Mouse (Mus musculus): ENCODE data around the gene Serpinb6a.

Serpinb6a gene

DNA sequence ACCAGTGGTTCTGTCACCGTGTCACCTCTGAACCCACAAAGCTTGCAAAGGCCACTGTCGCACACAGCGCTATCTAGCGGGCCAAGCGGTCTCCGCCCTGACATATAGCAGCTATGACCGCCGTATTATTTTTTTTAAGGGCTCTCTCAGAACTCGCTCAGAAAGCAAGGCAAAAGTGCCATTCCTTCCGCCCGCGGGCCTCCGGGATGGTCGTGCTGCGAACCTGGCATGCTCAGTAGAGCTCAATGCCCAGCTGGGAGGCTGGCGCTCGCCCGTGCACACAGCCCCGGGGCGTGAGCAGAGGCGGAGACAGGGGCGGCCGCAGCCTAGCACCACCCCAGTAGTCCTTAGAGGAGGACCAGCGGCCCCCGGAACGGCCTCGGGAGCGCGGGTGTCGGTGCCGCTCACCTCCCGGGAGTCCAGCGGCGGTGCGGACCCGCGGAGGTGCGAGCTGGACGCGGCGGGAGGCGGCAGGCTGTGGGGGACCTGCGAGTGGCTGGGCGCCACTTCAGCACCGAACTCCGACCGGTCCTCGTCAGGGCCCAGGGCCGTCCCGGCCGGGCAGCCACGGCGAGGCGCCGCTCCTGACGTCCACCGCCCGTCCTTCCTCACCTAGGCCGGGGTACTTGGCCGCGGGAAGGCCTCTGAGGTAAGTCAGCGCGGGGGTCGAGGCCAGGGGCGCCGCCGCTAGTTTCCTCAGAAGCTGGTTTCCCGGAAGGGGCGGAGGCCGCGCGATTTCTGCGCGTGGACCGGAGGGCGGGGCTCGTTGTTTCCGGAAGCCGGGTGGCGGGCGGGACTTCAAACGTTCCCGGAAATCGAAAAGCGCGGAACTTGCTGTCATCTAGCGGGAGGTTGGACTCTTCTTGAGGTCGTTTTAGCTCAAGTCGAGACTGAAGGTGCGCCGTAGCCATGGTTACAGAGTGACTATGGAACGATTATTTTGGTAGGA lies at the start of gene Serpinb6a, which contains the start of gene Ripk1:
TSS of gene Serpinb6a (minus strand) at position 737 of the 949 bp plus-strand sequence.
TSS of gene Ripk1 (plus strand) at position 306 of the 949 bp plus-strand sequence.
- DNase-seq (ENCODE audit: low spot score in 2 of 2), result peak; percentile 93 to 94

DNA sequence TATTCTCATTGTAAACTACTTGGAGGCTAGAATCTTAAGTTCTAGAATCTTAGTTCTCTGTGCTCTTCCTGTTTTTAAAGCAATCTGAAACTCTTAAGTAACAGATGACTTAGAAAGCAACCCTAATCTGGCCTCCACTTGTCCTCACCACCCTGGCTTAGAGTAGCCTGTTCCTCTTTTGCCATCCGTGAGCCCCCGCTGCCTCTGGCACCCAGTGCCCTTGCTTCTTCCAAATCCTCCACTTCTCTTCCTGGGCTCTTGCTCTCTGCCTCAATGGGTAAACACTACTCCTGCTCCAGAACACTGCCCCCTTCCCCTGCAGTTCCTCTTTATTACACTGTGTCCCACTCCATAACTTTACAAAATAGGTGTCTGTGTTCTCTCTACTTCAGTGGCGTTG lies 49.1 kb upstream of the Serpinb6a start:
- no peak for DNase-seq (ENCODE audit: low spot score in 2 of 2)

DNA sequence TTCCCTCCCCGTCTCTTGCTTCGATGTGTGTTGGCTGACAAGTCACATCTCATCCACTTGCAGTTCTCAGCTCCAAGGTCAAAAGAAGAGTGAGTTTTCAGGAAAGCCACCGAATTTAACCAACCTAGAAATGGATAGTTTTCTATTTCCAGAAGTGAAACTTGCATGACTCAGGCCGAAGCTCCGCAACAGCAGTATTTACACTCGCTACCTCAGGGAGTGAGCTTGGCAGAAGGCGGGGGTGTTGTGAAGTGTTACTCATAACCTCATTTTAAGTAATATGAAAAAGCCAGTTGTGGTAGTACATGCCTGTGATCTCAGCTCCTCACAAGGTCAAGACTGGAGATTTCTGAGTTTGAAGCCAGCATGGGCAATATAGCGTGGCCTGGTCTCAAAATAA lies 47.9 kb upstream of the Serpinb6a start:
- DNase-seq (ENCODE audit: low spot score in 2 of 2), result no peak

DNA sequence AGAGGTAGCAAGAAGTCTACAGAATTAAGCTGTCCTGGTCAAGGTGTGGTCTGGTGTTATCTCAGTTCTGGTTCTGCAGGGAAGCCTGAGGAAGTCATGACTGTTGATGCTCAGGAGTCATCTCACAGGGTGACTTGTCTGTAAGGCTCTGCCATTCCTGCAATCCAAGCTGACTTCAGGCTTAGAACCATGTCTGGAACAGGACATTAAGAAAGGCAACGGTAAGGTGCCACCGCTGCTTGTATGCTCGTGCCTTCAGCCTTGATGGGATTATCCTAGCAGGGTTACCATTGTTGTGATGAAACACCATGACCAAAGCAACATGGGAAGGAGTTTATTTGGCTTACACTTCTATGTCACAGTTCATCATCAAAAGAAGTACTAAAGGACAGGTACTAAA lies 44.9 kb upstream of the Serpinb6a start:
- DNase-seq (ENCODE audit: low spot score in 2 of 2), result no peak

DNA sequence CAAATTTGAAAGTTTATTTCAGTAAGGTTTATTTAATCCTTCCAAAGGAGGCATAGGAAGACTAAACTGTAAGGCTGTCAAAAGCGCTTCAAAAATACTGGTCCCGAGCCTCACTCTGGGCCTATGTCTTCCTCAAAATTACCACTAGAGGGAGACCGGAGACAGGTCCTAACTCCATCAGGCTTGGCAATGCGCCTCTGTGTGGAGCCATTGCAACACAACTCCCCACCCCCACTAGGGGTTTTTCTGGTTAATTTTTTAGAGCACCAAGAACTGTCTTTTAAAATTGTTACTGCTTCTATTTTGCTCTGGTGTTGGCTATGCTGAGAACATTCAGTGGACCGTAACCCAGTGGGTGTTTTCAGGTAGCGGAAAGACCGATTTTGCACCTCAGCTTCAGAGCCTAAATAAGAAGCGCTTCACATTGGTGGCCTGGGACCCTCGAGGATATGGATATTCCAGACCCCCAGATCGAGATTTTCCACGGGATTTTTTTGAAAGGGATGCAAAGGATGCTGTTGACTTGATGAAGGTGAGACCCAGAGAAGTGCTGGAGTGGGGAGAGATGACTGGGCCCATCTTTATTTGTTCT lies 43.9 kb upstream of the Serpinb6a start:
- peak; percentile 93 to 94 for DNase-seq (ENCODE audit: low spot score in 2 of 2)

DNA sequence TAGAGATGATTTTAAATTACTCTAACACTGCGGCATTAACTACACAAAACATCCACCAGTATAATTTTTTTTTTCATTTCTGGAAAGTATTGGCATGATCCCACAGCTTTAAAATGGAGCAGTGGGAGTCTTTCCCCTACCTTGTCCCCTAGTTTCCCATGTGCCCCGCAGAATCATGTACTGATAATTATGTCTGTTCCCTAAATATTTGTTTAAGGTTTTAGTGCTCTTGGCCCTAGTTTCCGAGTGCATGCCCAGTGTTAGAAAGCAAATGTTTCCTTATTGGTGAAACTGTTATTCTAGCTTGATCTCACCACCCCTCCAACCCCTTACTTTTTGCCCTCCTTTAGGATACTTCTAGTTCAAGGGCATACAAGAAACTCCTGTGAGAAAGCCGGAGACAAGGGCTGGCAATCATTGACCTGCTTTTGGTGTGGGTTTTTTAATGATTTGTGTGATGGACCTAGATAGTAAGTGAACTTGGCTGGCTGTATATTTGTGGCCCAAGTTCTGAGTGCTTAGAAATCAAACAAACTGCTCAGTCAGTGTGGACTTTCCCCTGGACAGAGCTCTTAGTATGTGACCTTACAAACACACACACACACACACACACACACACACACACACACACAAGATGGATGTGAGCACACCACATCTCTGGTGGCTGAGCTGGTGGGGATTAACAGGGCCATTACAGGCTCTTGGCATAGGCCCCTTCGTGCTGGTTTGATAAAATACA lies 43.1 kb upstream of the Serpinb6a start:
- no peak for DNase-seq (ENCODE audit: low spot score in 2 of 2)

GRCm38 (mm10) chr13:34043716-34044393 lies 41.3 kb upstream of the Serpinb6a start:
- DNase-seq (ENCODE audit: low spot score in 2 of 2), result no peak

GRCm38 (mm10) chr13:34040091-34040490 lies 37.5 kb upstream of the Serpinb6a start:
- DNase-seq (ENCODE audit: low spot score in 2 of 2), result no peak

DNA sequence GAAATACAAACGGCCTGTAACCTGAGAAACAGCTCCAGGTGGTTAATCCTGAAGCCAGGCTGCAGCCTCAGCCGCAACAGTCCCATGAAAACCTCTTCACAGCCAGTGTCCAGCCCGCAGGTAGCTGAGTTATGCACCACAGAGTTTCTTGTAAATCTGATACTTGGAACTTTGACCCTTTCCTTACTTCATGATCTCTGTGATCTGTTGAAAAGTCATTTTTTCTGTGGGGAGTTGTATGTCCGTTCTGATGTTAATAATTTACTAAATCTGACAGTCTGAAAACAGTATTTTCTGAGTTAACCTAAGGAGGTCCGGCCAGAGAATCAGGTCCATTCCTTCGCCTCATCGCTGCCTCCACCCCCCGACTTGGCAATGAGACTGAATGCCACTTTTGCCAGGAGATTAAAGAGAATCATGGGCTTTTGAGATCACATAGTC lies 36.3 kb upstream of the Serpinb6a start:
- DNase-seq (ENCODE audit: low spot score in 2 of 2), result no peak

DNA sequence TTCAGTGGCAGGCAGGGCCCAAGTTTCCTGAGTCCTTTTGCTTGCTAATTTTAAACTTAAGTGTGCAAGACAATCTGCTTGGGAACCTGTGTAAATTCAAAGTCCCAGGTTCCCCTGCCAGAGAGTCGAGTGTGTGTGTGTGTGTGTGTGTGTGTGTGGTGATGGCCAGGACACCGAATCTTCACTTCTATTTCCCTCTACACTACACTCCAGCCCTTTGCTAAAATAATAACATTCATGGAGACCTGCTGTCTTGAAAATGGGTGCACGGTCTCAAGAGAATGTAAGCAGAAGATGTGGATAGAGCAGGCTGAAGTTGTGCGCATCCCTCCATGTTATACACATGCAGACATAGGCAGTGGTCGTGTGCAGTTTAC lies 35.5 kb upstream of the Serpinb6a start:
- no peak for DNase-seq (ENCODE audit: low spot score in 2 of 2)

GRCm38 (mm10) chr13:34037172-34038055 lies 34.8 kb upstream of the Serpinb6a start, which contains the start of gene Bphl:
Gene Bphl, plus strand, starts transcription at chr13:34037597.
- DNase-seq (ENCODE audit: low spot score in 2 of 2), result peak; percentile 96

- DNase-seq (ENCODE audit: low spot score in 2 of 2), result no peak
These were observed 34.1 kb upstream of the Serpinb6a start for GRCm38 (mm10) chr13:34036726-34037125.

DNA sequence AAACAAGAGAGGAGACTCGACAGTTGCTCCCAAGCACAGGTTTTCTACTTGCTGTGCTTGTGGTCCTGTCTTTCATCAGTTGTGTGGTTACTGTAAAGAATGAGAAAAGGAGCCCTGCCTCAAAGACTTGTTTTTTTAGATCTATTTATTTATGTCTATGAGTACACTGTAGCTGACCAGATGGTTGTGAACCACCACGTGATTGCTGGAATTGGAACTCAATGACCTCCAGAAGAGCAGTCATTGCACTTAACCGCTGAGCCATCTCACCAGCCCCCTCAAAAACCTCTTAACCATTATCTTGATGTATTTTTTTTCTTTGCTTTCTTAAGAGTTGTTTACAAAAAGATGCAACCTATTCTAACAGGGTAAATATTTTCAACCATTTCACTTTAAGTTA lies 32.8 kb upstream of the Serpinb6a start:
- no peak for DNase-seq (ENCODE audit: low spot score in 2 of 2)

DNA sequence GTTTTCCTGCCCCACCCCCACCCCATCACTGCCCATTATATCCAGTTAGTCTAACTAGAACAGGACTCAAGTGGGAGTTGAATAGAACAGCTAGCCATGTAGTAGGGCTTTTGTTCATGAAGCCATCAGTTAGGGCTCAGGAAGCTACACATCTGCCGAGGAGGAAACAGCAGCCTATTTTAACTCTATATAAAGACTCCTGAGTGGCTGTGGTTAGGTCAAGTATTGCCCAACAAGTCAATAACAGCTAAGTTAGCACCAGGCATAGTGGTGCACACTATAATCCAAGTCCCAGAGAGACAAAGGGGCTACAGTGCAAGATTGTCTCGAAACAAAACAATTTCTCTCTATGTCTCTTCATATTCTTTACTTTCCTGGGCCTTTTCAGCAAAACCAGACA lies 29.4 kb upstream of the Serpinb6a start:
- DNase-seq (ENCODE audit: low spot score in 2 of 2), result no peak

DNA sequence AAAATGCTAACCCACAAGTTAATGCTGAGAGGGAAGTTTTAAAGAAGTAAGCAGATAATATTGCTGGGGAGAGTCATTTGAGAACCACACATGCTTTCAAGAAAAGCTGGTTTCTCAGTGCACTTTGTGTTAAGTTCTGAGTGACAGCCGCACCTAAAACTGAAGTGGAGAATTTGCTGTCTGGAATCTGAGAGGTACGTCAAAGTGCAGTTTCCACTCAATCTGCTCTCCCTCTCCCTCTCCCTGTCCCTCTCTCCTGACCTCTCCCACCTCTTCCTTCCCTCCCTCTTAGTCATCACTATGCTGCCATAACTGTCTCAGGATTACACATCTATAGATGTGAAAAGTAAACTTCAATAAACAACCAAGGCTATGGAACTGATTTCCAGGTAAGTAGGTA lies 19.4 kb upstream of the Serpinb6a start:
- DNase-seq (ENCODE audit: low spot score in 2 of 2), result no peak

GRCm38 (mm10) chr13:34018521-34018920 lies 15.9 kb upstream of the Serpinb6a start:
- DNase-seq (ENCODE audit: low spot score in 2 of 2), result no peak

DNA sequence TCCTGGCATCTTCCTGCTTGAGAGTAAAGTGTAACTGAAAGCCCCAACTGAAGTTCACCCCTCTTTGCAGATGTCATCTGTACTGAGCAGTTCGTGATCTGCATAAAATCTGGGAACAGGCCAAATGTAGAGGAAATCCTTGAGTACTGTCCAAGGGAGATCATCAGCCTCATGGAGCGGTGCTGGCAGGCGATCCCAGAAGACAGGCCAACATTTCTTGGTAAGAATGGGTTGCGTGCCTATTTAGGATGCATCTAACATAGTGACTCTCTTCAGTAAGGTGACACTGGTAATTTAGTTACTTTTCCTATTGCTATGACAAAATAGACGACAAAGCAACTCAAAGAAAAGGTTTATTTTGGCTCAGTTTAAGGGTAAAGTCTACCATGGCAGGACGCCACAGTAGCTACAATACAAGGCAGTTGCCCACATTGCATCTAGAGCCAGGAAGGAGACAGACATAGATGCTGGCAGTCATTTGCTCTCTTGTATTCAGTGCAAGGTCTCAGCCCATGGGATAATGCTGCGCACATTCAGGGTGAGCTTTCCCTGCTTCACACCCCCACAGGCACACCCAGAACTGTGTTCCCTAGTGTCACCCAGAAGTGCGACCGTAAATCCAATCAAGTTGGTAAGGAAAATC lies 14.5 kb upstream of the Serpinb6a start:
- DNase-seq (ENCODE audit: low spot score in 2 of 2), result no peak

DNA sequence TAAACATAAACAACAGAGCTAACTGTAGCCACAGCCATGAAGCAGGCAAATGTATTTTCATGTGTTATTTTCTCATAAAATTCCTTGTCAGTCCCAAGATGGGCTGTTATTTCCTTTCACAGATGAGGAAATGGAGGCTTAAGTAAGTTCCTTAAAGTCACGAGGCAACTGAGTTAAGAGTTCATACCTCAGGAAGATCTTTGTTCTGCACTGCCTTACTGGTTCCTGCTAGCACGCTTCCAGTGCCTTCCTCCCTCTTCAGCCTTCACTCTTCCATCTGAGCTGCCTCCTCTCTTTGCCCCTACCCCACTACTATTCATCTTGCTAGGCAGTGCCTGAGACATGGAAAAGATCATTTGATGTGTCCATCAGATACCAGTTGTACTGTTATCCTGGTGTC lies 4.6 kb upstream of the Serpinb6a start:
- no peak for DNase-seq (ENCODE audit: low spot score in 2 of 2)

DNA sequence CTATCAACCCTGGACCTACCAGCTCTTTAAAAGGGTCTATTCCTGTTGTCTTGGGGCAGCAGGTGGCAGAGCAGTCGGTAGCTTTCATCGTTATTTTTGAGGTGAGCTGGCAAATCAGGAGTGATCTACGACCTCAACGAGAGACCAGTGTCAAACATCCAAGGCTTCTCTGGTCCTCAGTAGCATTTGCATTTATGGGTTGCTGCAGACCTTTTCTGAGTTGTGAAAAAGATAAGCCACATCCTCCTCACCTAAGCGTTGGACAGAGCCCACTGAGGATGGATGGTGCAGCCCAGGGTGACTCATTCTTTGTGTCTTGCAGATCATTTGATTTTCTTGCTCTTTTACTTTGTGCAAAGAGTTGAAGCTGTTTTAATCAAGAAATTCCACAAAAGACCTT lies 464 bp upstream of the Serpinb6a start:
- no peak for DNase-seq (ENCODE audit: low spot score in 2 of 2)

DNA sequence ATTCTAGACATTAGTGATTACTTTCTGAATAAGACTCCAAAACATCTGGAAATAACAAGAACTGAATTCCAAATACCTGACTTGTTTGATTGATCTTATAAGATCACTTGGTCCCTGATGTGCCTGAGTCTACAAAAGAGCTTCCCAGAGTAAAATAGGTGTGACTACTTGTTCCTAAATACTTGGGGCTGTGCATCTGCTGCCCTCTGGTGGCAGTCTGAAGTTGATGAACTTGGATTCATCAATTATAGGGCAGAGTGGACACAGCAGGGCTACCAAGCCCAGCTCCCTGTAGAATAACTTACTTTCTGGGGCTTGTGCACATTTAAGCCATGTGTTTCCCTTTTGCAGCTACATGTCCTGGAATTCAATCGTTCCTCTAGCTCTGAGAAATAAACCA lies 7.4 kb downstream of the Serpinb6a start:
- peak; percentile 68 to 79 for DNase-seq (ENCODE audit: low spot score in 2 of 2)

Measured in right cerebral cortex, postnatal 10 days (tissue).